Mouse (Mus musculus): ENCODE data around the gene Bdkrb1. TPM values are rescaled to one million over a fixed set of nuclear protein-coding genes. Genes with fewer than 3 reads are reported as not detected.

The Bdkrb1 gene
- not detected in 2 replicates for polyA plus RNA-seq (2014; fragmentation: Nextera tagmentation; extraction: Ambion mirVana)

DNA sequence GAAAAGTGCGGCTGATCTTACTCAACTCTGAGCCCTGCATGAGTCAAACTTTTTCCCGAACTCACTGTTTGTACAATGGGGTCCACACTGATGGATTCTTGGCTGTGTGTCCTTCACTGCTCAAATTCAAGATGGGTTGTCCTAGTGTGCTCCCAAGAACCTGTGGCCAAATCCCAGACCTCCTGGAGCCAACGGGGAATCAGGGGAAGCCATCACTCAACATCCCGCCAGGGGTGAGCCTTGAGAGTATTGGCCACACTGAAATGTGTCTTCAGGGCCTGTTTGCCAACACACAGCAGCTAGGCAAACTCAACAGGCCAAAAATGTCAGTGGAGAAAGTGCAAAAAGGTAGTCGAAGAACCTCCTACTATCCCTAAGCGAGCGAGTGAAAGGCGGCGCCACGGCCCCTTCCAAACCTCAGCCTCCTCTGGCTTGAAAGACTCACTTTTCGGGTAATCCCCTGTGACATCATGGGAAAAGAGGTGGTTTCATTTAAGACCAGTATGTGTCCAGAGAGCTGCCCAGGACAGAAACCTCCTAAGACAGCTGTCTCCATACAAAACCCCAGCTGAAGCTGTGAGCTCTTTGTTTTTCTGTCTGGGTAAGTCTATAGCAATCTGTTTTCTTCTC is at the start of gene Bdkrb1:
TSS of gene Bdkrb1 (plus strand) at position 505 of the 630 bp plus-strand sequence.
- Histone ChIP-seq H3K4me3 (ENCODE audit: low read depth, low read length) (no peak within 1 kb of the TSS), H3K4me2 (replicated peaks; ENCODE audit: low read depth, low read length) (no peak within 1 kb of the TSS), H3K9ac (ENCODE audit: low read depth, low read length) (no peak within 1 kb of the TSS), H3K27ac (ENCODE audit: low read depth, low read length) (no peak within 1 kb of the TSS), H3K27me3 (ENCODE audit: control insufficient read depth, insufficient read depth, low read length) (no peaks in the 10 kb centered on the region), H3K36me3 (ENCODE audit: control insufficient read depth, insufficient read depth, low read length) (no peaks in the 10 kb centered on the region), H3K9me3 (ENCODE audit: control insufficient read depth, low read length) (no peaks in the 10 kb centered on the region), H3K4me1 (replicated peaks; ENCODE audit: control insufficient read depth, insufficient read depth, low read length) (no peaks in the 10 kb centered on the region)
- DNase-seq (ENCODE audit: low spot score) (no peak), ATAC-seq (ENCODE audit: low FRiP score) (no peak)
- 88% methylated on average over 11 of the region's 11 CpGs for WGBS

DNA sequence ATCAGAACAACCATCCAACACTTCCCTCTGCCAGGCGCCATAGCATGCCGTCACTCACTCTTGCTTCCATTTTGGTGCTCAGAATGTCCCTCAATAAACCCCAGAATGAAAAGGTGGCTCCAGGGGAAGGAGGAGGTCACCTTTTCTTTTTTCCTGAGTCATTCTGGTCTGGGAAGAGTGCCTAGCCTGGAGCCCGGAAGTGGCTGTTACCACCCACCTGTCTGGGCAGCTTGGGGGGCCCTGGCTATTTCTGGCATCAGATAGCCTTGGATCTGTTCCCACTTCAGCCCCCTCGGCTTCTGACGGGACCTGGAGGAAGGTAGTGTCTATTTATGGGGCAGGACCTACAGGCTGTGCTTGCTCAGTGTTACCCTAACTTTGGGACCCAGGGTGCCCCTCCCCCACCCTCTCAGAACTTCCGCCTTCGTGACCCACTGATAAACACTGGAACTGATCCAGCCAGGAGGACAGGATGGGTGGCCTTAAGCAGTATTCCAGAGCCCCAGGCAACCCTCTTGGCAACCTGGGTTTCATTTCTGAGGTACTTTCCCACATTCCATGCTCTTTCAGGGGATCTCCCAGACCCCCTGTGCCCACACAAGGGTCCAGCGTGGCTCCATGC is 48.6 kb upstream of the Bdkrb1 start:
- H3K4me2 ChIP-seq (replicated peaks; ENCODE audit: low read depth, low read length): no peak overlapping the region
- DNase-seq (ENCODE audit: low spot score): no peak
- H3K4me3 ChIP-seq (ENCODE audit: low read depth, low read length): no peak overlapping the region
- no peaks in the 10 kb centered on the region for H3K27me3 ChIP-seq (ENCODE audit: control insufficient read depth, insufficient read depth, low read length)
- H3K9ac ChIP-seq (ENCODE audit: low read depth, low read length): no peak overlapping the region
- no peaks in the 10 kb centered on the region for H3K9me3 ChIP-seq (ENCODE audit: control insufficient read depth, low read length)
- no peaks in the 10 kb centered on the region for H3K36me3 ChIP-seq (ENCODE audit: control insufficient read depth, insufficient read depth, low read length)
- no peaks in the 10 kb centered on the region for H3K4me1 ChIP-seq (replicated peaks; ENCODE audit: control insufficient read depth, insufficient read depth, low read length)
- 73% methylated on average over 8 of the region's 8 CpGs for WGBS
- H3K27ac ChIP-seq (ENCODE audit: low read depth, low read length): no peak overlapping the region
- ATAC-seq (ENCODE audit: low FRiP score): no peak

DNA sequence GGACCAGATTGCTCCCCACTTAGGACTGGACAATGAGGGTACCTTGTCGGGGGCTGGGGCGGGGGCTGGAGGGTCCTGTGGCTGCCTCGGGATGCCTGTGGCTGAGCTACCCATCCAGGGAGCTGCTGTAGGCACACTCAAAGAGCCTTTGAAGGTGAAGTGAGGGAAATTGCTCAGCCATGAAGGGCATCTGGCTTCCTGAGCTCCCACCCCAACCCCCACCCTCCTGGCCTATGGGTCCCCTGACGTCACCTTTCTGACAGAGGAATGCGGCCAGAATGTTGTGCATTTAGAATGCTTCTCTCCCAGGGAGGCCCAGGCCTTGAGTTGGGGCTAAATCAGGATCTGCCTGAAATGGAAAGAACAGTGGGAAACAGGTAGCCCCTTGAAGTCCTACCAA is 47.7 kb upstream of the Bdkrb1 start:
- H3K9ac ChIP-seq (ENCODE audit: low read depth, low read length): no peak overlapping the region
- H3K4me1 ChIP-seq (replicated peaks; ENCODE audit: control insufficient read depth, insufficient read depth, low read length): no peaks in the 10 kb centered on the region
- no peak overlapping the region for H3K4me3 ChIP-seq (ENCODE audit: low read depth, low read length)
- DNase-seq (ENCODE audit: low spot score) (no peak), ATAC-seq (ENCODE audit: low FRiP score) (no peak)
- no peak overlapping the region for H3K4me2 ChIP-seq (replicated peaks; ENCODE audit: low read depth, low read length)
- 62% methylated on average over 5 of the region's 5 CpGs for WGBS
- no peak overlapping the region for H3K27ac ChIP-seq (ENCODE audit: low read depth, low read length)
- H3K36me3 ChIP-seq (ENCODE audit: control insufficient read depth, insufficient read depth, low read length): no peaks in the 10 kb centered on the region
- no peaks in the 10 kb centered on the region for H3K9me3 ChIP-seq (ENCODE audit: control insufficient read depth, low read length)
- H3K27me3 ChIP-seq (ENCODE audit: control insufficient read depth, insufficient read depth, low read length): no peaks in the 10 kb centered on the region

DNA sequence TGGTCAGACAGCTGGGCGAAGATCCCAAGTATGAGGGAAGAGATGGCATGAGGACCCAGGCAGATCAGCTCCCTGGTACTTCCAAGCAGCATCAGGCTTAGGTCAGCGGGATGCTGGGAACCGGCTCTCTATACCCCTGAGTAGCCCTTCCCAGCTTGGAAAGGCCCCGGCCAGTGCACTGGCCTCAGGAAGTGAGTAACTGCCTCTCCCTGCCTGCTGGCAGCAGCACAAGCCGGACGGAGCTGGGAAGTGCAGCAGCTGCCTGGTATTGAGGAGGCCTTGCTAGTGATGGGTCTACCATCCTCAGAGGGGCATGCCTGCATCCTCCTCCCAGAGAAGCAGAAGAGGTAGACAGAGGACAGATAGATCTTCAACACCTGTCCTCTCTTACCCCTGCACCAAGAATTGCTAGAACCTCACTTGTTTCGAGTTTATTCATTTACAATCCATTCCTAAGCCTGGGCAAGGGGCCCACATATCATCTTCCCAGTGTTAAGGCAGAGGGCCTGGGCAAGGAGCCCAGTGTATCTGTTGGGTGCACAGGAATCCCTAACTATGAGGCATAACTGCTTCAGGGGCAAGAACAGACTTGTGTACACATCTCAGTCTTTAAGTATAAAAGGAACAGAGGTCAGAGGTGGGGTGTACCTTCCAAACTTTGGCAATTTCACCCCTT is 45.5 kb upstream of the Bdkrb1 start:
- H3K9me3 ChIP-seq (ENCODE audit: control insufficient read depth, low read length): no peaks in the 10 kb centered on the region
- WGBS: 77% methylated on average over 7 of the region's 7 CpGs
- H3K4me1 ChIP-seq (replicated peaks; ENCODE audit: control insufficient read depth, insufficient read depth, low read length): 0 out of 2 replicates have a peak, but pooled peaks cover 2% of the 10 kb centered on the region
- no peak overlapping the region for H3K4me2 ChIP-seq (replicated peaks; ENCODE audit: low read depth, low read length)
- H3K4me3 ChIP-seq (ENCODE audit: low read depth, low read length): no peak overlapping the region
- H3K27me3 ChIP-seq (ENCODE audit: control insufficient read depth, insufficient read depth, low read length): peaks cover 4% of the 10 kb centered on the region; the same call in 1 of the 2 replicates
- no peak for DNase-seq (ENCODE audit: low spot score)
- ATAC-seq (ENCODE audit: low FRiP score): no peak
- H3K27ac ChIP-seq (ENCODE audit: low read depth, low read length): no peak overlapping the region
- H3K36me3 ChIP-seq (ENCODE audit: control insufficient read depth, insufficient read depth, low read length): no peaks in the 10 kb centered on the region
- H3K9ac ChIP-seq (ENCODE audit: low read depth, low read length): no peak overlapping the region

DNA sequence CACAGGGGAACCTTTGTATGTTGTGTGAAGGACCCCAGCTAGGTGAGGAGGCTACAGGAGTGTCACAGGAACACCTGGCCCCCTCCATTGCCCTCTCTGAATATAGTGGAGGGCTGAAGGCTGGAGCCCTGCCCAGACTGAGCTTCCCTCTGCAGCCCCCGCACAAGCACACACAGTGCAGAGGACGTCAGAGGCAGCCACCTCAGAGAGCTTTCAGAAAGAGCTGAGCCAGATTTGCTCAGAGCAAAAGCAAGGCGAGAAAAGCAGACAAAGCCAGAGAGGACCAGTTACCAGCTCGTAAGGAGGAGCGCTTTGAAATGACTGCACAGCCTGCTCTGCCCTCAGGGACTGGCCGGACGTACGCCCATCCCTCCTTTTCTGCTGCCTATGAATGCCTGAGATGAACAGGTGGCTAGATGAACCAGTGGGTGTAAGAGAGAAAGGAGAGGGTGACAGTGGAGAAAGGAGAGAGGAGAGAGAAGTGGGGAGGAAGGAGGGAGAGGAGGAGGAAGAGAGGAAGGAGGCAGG is 41.8 kb upstream of the Bdkrb1 start:
- WGBS: 59% methylated on average over 8 of the region's 8 CpGs
- Histone ChIP-seq H3K27me3 (ENCODE audit: control insufficient read depth, insufficient read depth, low read length) (peaks cover 17% of the 10 kb centered on the region), H3K4me3 (ENCODE audit: low read depth, low read length) (no peak overlapping the region), H3K36me3 (ENCODE audit: control insufficient read depth, insufficient read depth, low read length) (no peaks in the 10 kb centered on the region), H3K27ac (ENCODE audit: low read depth, low read length) (no peak overlapping the region), H3K4me2 (replicated peaks; ENCODE audit: low read depth, low read length) (no peak overlapping the region), H3K9me3 (ENCODE audit: control insufficient read depth, low read length) (no peaks in the 10 kb centered on the region), H3K9ac (ENCODE audit: low read depth, low read length) (no peak overlapping the region), H3K4me1 (replicated peaks; ENCODE audit: control insufficient read depth, insufficient read depth, low read length) (0 out of 2 replicates have a peak, but pooled peaks cover 7% of the 10 kb centered on the region)
- ATAC-seq (ENCODE audit: low FRiP score) (no peak), DNase-seq (ENCODE audit: low spot score) (no peak)

DNA sequence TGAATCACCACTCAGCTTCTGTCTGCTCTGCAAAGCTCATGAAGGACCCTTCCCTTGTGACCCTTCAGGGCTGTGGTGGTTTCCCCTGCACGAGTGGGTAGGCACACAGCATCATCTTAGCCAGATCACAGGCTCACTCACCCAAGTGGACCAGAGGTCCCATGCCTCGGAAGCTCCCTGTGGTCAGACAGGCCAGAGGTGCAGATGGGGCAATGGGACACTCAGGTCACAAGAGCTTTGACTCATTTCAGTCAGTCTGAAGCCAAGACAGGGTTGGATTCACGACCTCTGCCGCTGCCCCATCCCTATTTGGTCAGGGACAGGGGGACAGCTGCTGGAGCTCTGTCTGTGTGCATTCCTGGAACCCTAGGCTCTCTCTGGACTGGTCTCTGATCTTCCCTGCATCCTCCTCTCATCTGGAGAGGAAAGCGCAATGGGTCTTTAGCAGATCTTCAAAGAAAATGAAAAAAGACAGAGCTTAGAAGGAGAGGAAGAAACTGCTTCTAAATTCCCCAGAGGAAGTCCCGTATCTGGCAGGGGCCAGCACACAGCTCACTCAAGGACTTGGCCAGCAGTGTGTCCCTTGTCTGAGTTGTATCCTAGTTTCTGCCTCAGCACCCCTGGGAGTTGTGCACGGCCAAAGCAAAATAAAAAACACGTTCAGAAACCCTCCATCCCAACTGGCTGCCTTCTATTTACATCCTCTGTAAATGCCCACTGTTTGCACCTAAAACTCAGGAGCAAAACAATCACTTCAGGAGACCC is 40.6 kb upstream of the Bdkrb1 start:
- H3K9me3 ChIP-seq (ENCODE audit: control insufficient read depth, low read length): no peaks in the 10 kb centered on the region
- DNase-seq (ENCODE audit: low spot score) (no peak), ATAC-seq (ENCODE audit: low FRiP score) (no peak)
- no peak overlapping the region for H3K9ac ChIP-seq (ENCODE audit: low read depth, low read length)
- peak overlapping the region; percentile 56 for H3K4me2 ChIP-seq (replicated peaks; ENCODE audit: low read depth, low read length)
- H3K27ac ChIP-seq (ENCODE audit: low read depth, low read length): no peak overlapping the region
- peak overlapping the region; percentile 27 for H3K4me3 ChIP-seq (ENCODE audit: low read depth, low read length)
- 32% methylated on average over 8 of the region's 8 CpGs for WGBS
- peaks cover 17% of the 10 kb centered on the region for H3K27me3 ChIP-seq (ENCODE audit: control insufficient read depth, insufficient read depth, low read length)
- no peaks in the 10 kb centered on the region for H3K36me3 ChIP-seq (ENCODE audit: control insufficient read depth, insufficient read depth, low read length)
- H3K4me1 ChIP-seq (replicated peaks; ENCODE audit: control insufficient read depth, insufficient read depth, low read length): 0 out of 2 replicates have a peak, but pooled peaks cover 7% of the 10 kb centered on the region

DNA sequence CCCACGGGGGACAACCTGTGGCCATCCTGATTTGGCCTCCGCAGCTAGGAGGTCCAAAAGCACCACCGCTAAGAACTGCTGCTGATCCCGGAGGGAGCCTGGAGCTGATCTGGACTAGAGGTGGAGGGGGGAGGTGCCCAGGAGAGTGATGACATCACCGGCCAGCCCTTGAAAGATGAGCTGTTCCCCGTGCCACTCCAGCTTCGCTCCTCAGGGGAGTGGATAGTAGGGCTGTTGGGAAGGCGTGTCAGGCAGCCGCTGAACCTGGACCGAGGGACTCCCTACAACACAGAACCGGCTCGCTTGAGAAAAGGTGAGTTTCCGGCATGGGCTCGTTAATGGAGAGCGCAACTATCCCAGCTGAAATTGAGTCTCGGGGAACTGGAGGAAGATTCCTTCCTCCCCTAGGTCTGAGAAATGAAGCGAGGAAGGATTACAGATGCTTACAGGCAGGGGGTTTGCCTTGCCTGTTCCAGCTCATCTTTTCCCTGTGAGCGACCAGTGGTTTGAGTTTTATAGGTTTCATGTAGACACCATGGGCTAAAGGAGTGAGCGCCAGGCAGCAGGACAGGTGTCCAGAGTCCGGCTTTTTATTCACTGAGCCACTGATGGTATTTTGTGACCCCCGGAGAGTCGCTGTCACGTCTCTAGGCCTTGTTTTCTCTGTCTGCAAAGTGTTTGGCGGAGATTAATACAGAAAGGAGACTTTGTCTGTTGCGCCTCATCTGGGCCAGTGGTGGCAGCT is 39.8 kb upstream of the Bdkrb1 start, which contains the start of gene Bdkrb2:
TSS of gene Bdkrb2 (plus strand) at position 291 of the 745 bp plus-strand sequence.
- H3K27me3 ChIP-seq (ENCODE audit: control insufficient read depth, insufficient read depth, low read length): peaks cover 17% of the 10 kb centered on the region
- H3K27ac ChIP-seq (ENCODE audit: low read depth, low read length): no peak within 1 kb of the TSS
- H3K4me3 ChIP-seq (ENCODE audit: low read depth, low read length): peak within 1 kb of the TSS; percentile 27
- no peaks in the 10 kb centered on the region for H3K36me3 ChIP-seq (ENCODE audit: control insufficient read depth, insufficient read depth, low read length)
- no peak within 1 kb of the TSS for H3K9ac ChIP-seq (ENCODE audit: low read depth, low read length)
- H3K4me2 ChIP-seq (replicated peaks; ENCODE audit: low read depth, low read length): peak within 1 kb of the TSS; percentile 56
- no peaks in the 10 kb centered on the region for H3K9me3 ChIP-seq (ENCODE audit: control insufficient read depth, low read length)
- H3K4me1 ChIP-seq (replicated peaks; ENCODE audit: control insufficient read depth, insufficient read depth, low read length): 0 out of 2 replicates have a peak, but pooled peaks cover 7% of the 10 kb centered on the region
- 4% methylated on average over 25 of the region's 25 CpGs for WGBS
- DNase-seq (ENCODE audit: low spot score) (peak; percentile 63), ATAC-seq (ENCODE audit: low FRiP score) (peak; percentile 59; the same call in 1 of the 2 replicates)
